Mouse (Mus musculus): Measurements from ENCODE around the gene Tmem150b. TPM values are rescaled to one million over a fixed set of nuclear protein-coding genes. Genes with fewer than 3 reads are reported as not detected.

Gene Tmem150b
- not detected in 2 replicates for polyA plus RNA-seq (2012; ENCODE audit: insufficient read depth, insufficient read length, low replicate concordance, missing spikeins)

GRCm38 (mm10) chr7:4725169-4725568 lies at the start of gene Tmem150b:
Gene Tmem150b (minus strand): TSS chr7:4725249.
- no peak for TF ChIP-seq CTCF (IDR thresholded peaks at IDR 0.05; ENCODE audit: insufficient read depth, low read depth, low read length)
- TF ChIP-seq POLR2A (IDR thresholded peaks at IDR 0.05; ENCODE audit: insufficient read depth, low read depth, low read length) = no peak
- Histone ChIP-seq H3K4me1 (ENCODE audit: control insufficient read depth, insufficient read depth, low read length) (no peaks in the 10 kb centered on the region; the same call in 1 of the 2 replicates), H3K4me3 (ENCODE audit: insufficient read depth, low read depth, low read length) (no peak within 1 kb of the TSS), H3K27ac (ENCODE audit: insufficient read depth, low read depth, low read length) (no peak within 1 kb of the TSS)
- WGBS = 86% methylated on average over 7 of the region's 7 CpGs

DNA sequence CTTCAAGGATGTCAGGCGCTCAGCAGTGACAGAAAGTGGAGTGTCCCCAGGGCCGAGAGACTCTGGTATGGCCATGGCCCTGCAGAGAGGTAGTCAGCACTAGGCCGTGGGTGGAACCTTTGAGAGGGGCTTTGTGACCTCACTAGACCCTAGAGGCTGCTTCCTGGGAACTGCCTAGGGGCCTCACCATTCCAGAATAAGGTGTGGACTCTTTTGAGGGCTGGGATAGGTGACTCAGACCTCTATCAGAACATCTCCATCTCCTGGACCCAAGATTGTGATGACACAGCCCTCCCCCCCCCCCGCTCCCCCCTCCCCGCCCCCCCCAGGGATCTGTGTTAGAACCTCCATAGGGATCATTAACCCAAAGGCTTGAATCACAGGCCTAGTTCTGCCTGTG lies 46.2 kb upstream of the Tmem150b start, which contains the start of gene Fam71e2:
Fam71e2 (minus strand) TSS at position 101 of the 400 bp plus-strand sequence.
- 77% methylated on average over 5 of the region's 5 CpGs for WGBS
- Histone ChIP-seq H3K4me1 (ENCODE audit: control insufficient read depth, insufficient read depth, low read length) (no peaks in the 10 kb centered on the region), H3K27ac (ENCODE audit: insufficient read depth, low read depth, low read length) (no peak within 1 kb of the TSS), H3K4me3 (ENCODE audit: insufficient read depth, low read depth, low read length) (no peak within 1 kb of the TSS)
- no peak for TF ChIP-seq POLR2A (IDR thresholded peaks at IDR 0.05; ENCODE audit: insufficient read depth, low read depth, low read length)
- TF ChIP-seq CTCF (IDR thresholded peaks at IDR 0.05; ENCODE audit: insufficient read depth, low read depth, low read length) = no peak

- 13% methylated on average over 4 of the region's 4 CpGs for WGBS
- H3K27ac ChIP-seq (ENCODE audit: insufficient read depth, low read depth, low read length) = no peak overlapping the region
- no peak for TF ChIP-seq CTCF (IDR thresholded peaks at IDR 0.05; ENCODE audit: insufficient read depth, low read depth, low read length)
- no peak for TF ChIP-seq POLR2A (IDR thresholded peaks at IDR 0.05; ENCODE audit: insufficient read depth, low read depth, low read length)
- H3K4me3 ChIP-seq (ENCODE audit: insufficient read depth, low read depth, low read length) = no peak overlapping the region
- no peaks in the 10 kb centered on the region for H3K4me1 ChIP-seq (ENCODE audit: control insufficient read depth, insufficient read depth, low read length)
Observed at GRCm38 (mm10) chr7:4764946-4765710, 40.1 kb upstream of the Tmem150b start.

DNA sequence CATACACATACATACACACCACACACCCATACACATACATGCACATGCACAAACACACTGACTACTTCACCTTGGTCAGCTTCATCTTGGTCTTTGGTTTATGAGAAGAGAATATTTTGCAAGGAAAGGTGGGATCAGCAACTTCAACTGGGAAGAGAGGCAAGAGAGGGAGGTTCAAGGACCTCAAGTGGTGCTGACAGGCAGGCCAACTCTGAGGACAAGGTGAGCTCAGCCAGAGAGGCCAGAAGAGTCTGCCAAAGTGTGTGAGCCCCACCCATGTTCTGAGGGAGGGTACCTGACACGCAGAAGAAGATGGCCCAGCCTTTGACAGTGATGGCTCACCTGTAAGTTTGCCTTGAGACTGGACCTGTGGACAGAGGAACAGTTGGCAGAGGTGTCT lies 34.6 kb upstream of the Tmem150b start:
- 48% methylated on average over 1 of the region's 1 CpGs for WGBS
- no peak for TF ChIP-seq CTCF (IDR thresholded peaks at IDR 0.05; ENCODE audit: insufficient read depth, low read depth, low read length)
- TF ChIP-seq POLR2A (IDR thresholded peaks at IDR 0.05; ENCODE audit: insufficient read depth, low read depth, low read length) = no peak
- Histone ChIP-seq H3K27ac (ENCODE audit: insufficient read depth, low read depth, low read length) (no peak overlapping the region), H3K4me1 (ENCODE audit: control insufficient read depth, insufficient read depth, low read length) (no peaks in the 10 kb centered on the region), H3K4me3 (ENCODE audit: insufficient read depth, low read depth, low read length) (no peak overlapping the region)

DNA sequence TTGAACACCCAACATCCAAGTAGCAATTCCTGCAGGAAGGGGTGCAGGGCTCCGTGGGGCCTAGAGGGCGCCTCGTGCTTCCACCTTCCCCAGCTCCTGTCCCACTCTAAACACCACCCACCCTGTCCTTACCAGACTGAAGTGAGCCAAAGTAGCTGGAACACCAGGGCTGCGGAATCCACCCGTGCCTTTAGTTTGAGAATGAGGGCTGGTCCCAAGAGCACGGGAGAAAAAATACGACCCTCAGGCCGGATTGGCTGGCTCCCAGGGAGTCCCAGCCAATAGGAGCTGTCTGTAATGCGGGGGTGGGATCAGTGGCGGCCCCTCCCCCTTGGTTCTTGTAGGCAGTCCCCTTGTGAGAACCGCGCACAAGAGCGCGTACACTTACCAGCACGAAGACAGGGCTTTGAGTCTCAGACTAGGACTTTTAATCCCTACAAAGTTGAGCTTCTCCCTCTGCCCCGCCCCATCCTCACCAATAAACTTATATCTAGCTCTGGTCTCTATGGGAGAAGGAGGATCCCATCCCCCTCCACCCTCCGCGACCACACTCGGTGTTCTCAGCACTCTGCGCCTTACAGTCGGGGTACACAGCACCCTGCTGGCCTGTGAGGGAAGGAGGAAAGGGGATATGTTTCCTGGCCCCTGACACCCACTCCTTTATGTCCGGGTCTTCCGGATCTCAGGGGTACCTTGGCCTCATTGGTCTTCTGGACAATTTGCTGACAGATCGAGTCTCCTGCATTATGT lies 27.9 kb upstream of the Tmem150b start, which contains the start of gene Cox6b2:
Cox6b2 (minus strand) TSS at position 274 of the 750 bp plus-strand sequence.
- no peak for TF ChIP-seq POLR2A (IDR thresholded peaks at IDR 0.05; ENCODE audit: insufficient read depth, low read depth, low read length)
- TF ChIP-seq CTCF (IDR thresholded peaks at IDR 0.05; ENCODE audit: insufficient read depth, low read depth, low read length) = no peak
- Histone ChIP-seq H3K4me3 (ENCODE audit: insufficient read depth, low read depth, low read length) (peak within 1 kb of the TSS; percentile 14), H3K4me1 (ENCODE audit: control insufficient read depth, insufficient read depth, low read length) (peaks cover 19% of the 10 kb centered on the region), H3K27ac (ENCODE audit: insufficient read depth, low read depth, low read length) (no peak within 1 kb of the TSS)
- WGBS = 6% methylated on average over 24 of the region's 24 CpGs

- Histone ChIP-seq H3K4me3 (ENCODE audit: insufficient read depth, low read depth, low read length) (peak overlapping the region; percentile 14), H3K27ac (ENCODE audit: insufficient read depth, low read depth, low read length) (no peak overlapping the region), H3K4me1 (ENCODE audit: control insufficient read depth, insufficient read depth, low read length) (peaks cover 19% of the 10 kb centered on the region)
- 1% methylated on average over 30 of the region's 30 CpGs for WGBS
- TF ChIP-seq CTCF (IDR thresholded peaks at IDR 0.05; ENCODE audit: insufficient read depth, low read depth, low read length) (no peak), POLR2A (IDR thresholded peaks at IDR 0.05; ENCODE audit: insufficient read depth, low read depth, low read length) (no peak)
Observed at GRCm38 (mm10) chr7:4751971-4752820, 27.1 kb upstream of the Tmem150b start.

DNA sequence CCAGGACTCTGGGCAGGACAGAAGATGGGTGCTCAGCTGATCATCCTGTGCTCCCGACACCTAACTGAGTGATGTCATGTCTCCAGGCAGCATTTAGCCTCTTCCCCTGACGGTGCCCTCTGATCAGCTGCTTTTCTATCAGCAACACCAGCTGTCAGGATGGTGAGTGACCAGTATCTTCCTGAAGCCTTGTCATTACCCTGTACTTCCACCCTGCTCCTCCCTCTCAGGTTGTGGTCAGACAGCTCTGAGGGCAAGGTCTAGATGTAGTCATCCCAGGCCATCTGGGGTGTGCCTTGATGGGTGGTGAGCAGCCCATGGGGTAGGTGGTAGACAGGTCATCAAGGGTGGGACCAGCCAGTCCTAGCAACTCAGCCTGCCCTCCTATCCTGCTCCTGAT lies 24.1 kb upstream of the Tmem150b start:
- H3K4me1 ChIP-seq (ENCODE audit: control insufficient read depth, insufficient read depth, low read length) = peaks cover 19% of the 10 kb centered on the region
- no peak overlapping the region for H3K4me3 ChIP-seq (ENCODE audit: insufficient read depth, low read depth, low read length)
- WGBS = 83% methylated on average over 2 of the region's 2 CpGs
- TF ChIP-seq POLR2A (IDR thresholded peaks at IDR 0.05; ENCODE audit: insufficient read depth, low read depth, low read length) (no peak), CTCF (IDR thresholded peaks at IDR 0.05; ENCODE audit: insufficient read depth, low read depth, low read length) (no peak)
- H3K27ac ChIP-seq (ENCODE audit: insufficient read depth, low read depth, low read length) = no peak overlapping the region

DNA sequence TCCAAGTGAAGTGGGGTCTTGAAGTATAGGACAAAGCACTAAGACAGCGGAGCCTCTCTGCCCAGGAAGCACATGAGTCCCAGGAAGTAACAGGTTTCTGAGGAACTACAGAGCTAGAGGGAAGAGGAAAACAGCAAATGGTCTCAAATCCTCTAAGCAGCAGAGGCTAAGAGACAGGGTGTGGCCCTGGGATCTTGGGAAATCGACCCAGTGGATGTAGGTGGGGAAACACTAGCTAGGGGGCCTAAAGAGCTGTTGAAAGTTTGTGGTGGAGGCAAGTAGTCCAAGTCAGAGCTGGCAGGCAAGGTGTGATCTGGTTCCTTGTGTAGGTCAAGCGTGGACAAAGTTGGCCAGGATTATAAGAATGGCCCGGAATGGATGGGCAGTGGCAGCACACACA lies 23.3 kb upstream of the Tmem150b start:
- WGBS = 80% methylated on average over 4 of the region's 4 CpGs

More for the DNA sequence above, 23.3 kb upstream of the Tmem150b start:
- Histone ChIP-seq H3K27ac (ENCODE audit: insufficient read depth, low read depth, low read length) (no peak overlapping the region), H3K4me3 (ENCODE audit: insufficient read depth, low read depth, low read length) (no peak overlapping the region), H3K4me1 (ENCODE audit: control insufficient read depth, insufficient read depth, low read length) (peaks cover 19% of the 10 kb centered on the region)
- no peak for TF ChIP-seq POLR2A (IDR thresholded peaks at IDR 0.05; ENCODE audit: insufficient read depth, low read depth, low read length)
- TF ChIP-seq CTCF (IDR thresholded peaks at IDR 0.05; ENCODE audit: insufficient read depth, low read depth, low read length) = no peak

Data from olfactory bulb, adult 2 months (tissue).